Mouse (Mus musculus) lung, postnatal 0 days (tissue): ENCODE measurements around the gene Arhgap21.

Source experiments
- CTCF ChIP-seq: IDR thresholded peaks from 2 replicates; pipeline ENCODE4 v1.5.1; 2016; ENCODE audit warnings: antibody characterized with exemption, mild to moderate bottlenecking
- EP300 ChIP-seq: IDR thresholded peaks from 2 replicates; pipeline ENCODE4 v1.6.1; 2016; ENCODE audit warnings: antibody characterized with exemption, mild to moderate bottlenecking, control low read depth

DNA sequence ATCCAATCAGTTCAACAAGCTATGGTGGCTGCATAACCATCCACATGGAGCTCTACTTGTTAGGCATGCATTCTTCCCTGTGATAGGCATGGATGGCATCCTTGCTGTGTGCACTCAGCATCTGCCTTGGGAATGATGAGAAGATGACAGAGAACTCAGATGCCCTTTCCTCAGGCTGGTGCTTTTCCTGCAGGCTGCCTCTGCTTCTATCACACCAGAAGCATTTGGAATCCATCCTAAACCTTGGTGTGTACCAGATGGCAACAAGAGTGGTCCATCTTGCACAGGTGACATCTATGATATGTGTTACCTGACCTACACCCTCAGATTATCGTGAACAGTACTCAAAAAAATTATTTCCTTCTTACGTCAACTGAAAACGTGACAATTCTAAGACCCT is 58.2 kb downstream of the Arhgap21 start:
- TF ChIP-seq EP300 (no peak), CTCF (no peak)
